Mouse (Mus musculus): Measurements from ENCODE around the gene Chga. TPM values are rescaled to one million over a fixed set of nuclear protein-coding genes. Genes with fewer than 3 reads are reported as not detected.

Chga gene
- polyA plus RNA-seq, 1 experiment = 12.4 TPM

GRCm38 (mm10) chr12:102610927-102611326 is 56.2 kb downstream of the Chga start:
- DNase-seq = no peak
- Histone ChIP-seq H3K4me1 (replicated peaks; ENCODE audit: control insufficient read depth, insufficient read depth, low read length) (peaks cover 35% of the 10 kb centered on the region), H3K4me3 (ENCODE audit: control insufficient read depth, insufficient read depth, low read length) (no peak overlapping the region), H3K27ac (ENCODE audit: control insufficient read depth, insufficient read depth, low read length) (no peak overlapping the region), H3K36me3 (ENCODE audit: control insufficient read depth, insufficient read depth, low read length) (no peaks in the 10 kb centered on the region), H3K27me3 (ENCODE audit: control insufficient read depth, insufficient read depth, low read length) (no peaks in the 10 kb centered on the region)
- 99% methylated on average over 8 of the region's 8 CpGs for whole genome bisulfite sequencing
- no peak for TF ChIP-seq CTCF (IDR thresholded peaks at IDR 0.05; ENCODE audit: borderline replicate concordance, control insufficient read depth, extremely low read depth, insufficient read depth, low read length, poor library complexity)
- TF ChIP-seq POLR2A (IDR thresholded peaks at IDR 0.05; ENCODE audit: control insufficient read depth, extremely low read depth, insufficient read depth, low read length, poor library complexity) = no peak

DNA sequence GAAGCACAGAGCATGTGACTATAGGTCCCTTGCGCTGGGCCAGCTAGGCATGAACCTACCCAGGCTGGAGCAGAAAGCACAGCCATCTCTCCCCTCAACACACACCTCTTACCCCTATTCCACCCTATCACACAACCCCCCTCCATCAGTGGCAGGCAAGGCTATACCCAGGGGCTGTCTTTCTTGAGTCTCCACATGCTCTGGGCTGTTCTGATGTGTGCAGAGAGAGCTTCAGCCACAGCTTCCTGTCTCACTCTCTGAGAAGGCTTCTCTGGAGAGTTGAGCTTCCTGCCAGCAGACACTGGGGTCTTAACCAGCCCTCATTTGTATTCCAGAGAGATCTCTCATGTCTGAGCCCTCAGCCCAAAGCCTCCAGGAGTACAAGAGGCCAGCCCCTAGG is 57.7 kb downstream of the Chga start:
- TF ChIP-seq CTCF (IDR thresholded peaks at IDR 0.05; ENCODE audit: borderline replicate concordance, control insufficient read depth, extremely low read depth, insufficient read depth, low read length, poor library complexity) (no peak), POLR2A (IDR thresholded peaks at IDR 0.05; ENCODE audit: control insufficient read depth, extremely low read depth, insufficient read depth, low read length, poor library complexity) (peak; percentile 41; the same call in 1 of the 2 replicates)
- 16% methylated on average over 1 of the region's 1 CpGs for WGBS
- peaks cover 29% of the 10 kb centered on the region for H3K4me1 ChIP-seq (replicated peaks; ENCODE audit: control insufficient read depth, insufficient read depth, low read length)
- no peaks in the 10 kb centered on the region for H3K27me3 ChIP-seq (ENCODE audit: control insufficient read depth, insufficient read depth, low read length)
- H3K36me3 ChIP-seq (ENCODE audit: control insufficient read depth, insufficient read depth, low read length) = no peaks in the 10 kb centered on the region
- no peak overlapping the region for H3K4me3 ChIP-seq (ENCODE audit: control insufficient read depth, insufficient read depth, low read length)
- H3K27ac ChIP-seq (ENCODE audit: control insufficient read depth, insufficient read depth, low read length) = peak overlapping the region; percentile 73
- peak; percentile 64 for DNase-seq

- Histone ChIP-seq H3K36me3 (ENCODE audit: control insufficient read depth, insufficient read depth, low read length) (no peaks in the 10 kb centered on the region), H3K4me3 (ENCODE audit: control insufficient read depth, insufficient read depth, low read length) (no peak overlapping the region), H3K4me1 (replicated peaks; ENCODE audit: control insufficient read depth, insufficient read depth, low read length) (peaks cover 29% of the 10 kb centered on the region), H3K27me3 (ENCODE audit: control insufficient read depth, insufficient read depth, low read length) (no peaks in the 10 kb centered on the region), H3K27ac (ENCODE audit: control insufficient read depth, insufficient read depth, low read length) (no peak overlapping the region; the same call in 1 of the 2 replicates)
- TF ChIP-seq CTCF (IDR thresholded peaks at IDR 0.05; ENCODE audit: borderline replicate concordance, control insufficient read depth, extremely low read depth, insufficient read depth, low read length, poor library complexity) = no peak
- TF ChIP-seq POLR2A (IDR thresholded peaks at IDR 0.05; ENCODE audit: control insufficient read depth, extremely low read depth, insufficient read depth, low read length, poor library complexity) = no peak
- WGBS = 90% methylated on average over 4 of the region's 4 CpGs
- no peak for DNase-seq
These were observed 58.6 kb downstream of the Chga start for GRCm38 (mm10) chr12:102613411-102613810.

Other genes starting within 250 kb of the Chga start
- 66.8 and 88.9 TPM in 2 replicates for gene Lgmn, start 115.2 kb upstream of the Chga start, polyA plus RNA-seq (2012; rRNA removed)
- gene Golga5, start 85.8 kb upstream of the Chga start, polyA plus RNA-seq (2012; rRNA removed) = 13.3 and 14.3 TPM in 2 replicates
- 34.2 and 36.9 TPM in 2 replicates for gene Itpk1, start 150.0 kb downstream of the Chga start, polyA plus RNA-seq (2012; rRNA removed)
- 0.71 and 1.3 TPM in 2 replicates for gene Moap1, start 188.7 kb downstream of the Chga start, polyA plus RNA-seq (2012; rRNA removed)
- gene Tmem251, start 188.8 kb downstream of the Chga start, polyA plus RNA-seq (2012; rRNA removed) = 4.2 and 4.4 TPM in 2 replicates
- not detected in 2 replicates for gene Gm28051, start 202.8 kb downstream of the Chga start, polyA plus RNA-seq (2012; rRNA removed)
- gene Gon7, start 202.8 kb downstream of the Chga start, polyA plus RNA-seq (2012; rRNA removed) = 19.4 and 25.0 TPM in 2 replicates
- 28.7 and 29.0 TPM in 2 replicates for gene Ubr7, start 203.0 kb downstream of the Chga start, polyA plus RNA-seq (2012; rRNA removed)
- 3.6 and 4.2 TPM in 2 replicates for gene Gm20604, start 203.7 kb downstream of the Chga start, polyA plus RNA-seq (2012; rRNA removed)